Mouse (Mus musculus) heart, adult 2 months (tissue): ENCODE data around the gene Gnb3.

Experiments used
- CTCF ChIP-seq: fragments of 200-600 bp; IDR thresholded peaks from 2 replicates; pipeline ENCODE4 v1.8.1; 2022; ENCODE audit warnings: antibody characterized with exemption, mild to moderate bottlenecking, moderate library complexity
- POLR2A ChIP-seq: fragments of 200-500 bp; IDR thresholded peaks from 2 replicates; pipeline ENCODE4 v1.6.1; 2011; ENCODE audit warnings: mild to moderate bottlenecking, low read depth, low read length, control low read depth; ENCODE audit not compliant: insufficient read depth

DNA sequence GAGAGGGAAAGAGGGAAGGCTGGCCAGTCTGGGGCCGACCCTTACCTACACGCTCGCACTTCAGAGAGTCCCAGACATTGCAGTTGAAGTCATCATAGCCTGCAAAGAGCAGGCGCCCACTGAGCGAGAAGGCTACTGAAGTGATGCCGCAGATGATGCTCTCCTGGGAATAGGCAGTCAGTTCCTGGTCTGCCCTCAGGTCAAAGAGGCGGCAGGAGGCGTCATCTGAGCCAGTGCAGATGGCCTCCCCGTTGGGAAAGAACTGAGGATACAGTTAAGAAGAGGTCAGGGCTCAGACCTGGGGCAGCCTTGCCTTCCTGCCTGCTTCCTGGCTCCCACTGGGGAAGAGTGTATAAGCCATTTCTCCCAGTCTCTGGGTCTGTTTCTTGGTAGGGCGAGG is 4.5 kb downstream of the Gnb3 start:
- TF ChIP-seq CTCF = no peak
- no peak for TF ChIP-seq POLR2A
